Mouse (Mus musculus) bone marrow macrophage, adult 2 months (primary cell): ENCODE data around the gene Best3.

Source experiments
- CTCF ChIP-seq: IDR thresholded peaks from 2 replicates; pipeline ENCODE4 v1.5.1; 2012; ENCODE audit warnings: low read depth, mild to moderate bottlenecking, low read length, moderate library complexity
- POLR2A ChIP-seq: IDR thresholded peaks from 2 replicates; pipeline ENCODE4 v1.6.1; 2012; ENCODE audit warnings: mild to moderate bottlenecking, low read depth, low read length, borderline replicate concordance

DNA sequence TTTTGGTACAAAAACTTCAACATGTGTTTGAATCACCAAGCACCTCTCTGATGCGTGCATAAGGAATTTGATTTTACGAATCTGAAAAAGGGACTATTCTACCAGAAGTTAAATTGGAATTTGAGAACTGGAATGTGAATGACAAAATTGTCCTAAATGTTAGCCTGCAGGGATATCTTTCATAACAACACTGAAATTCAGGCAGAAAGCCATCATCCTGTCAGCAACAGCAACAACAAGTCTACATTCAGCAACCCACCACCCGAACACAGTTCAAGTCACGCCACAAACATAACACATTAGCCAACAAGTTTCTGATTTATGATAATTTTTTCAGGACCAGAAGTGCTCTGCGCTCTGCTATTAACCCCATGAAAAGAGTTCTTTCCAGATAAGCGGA, 30.9 kb upstream of the Best3 start:
- no peak for TF ChIP-seq POLR2A
- no peak for TF ChIP-seq CTCF
